Mouse (Mus musculus): ENCODE measurements around the gene Me3.

- TF ChIP-seq CTCF (IDR thresholded peaks at IDR 0.05; ENCODE audit: insufficient read depth, low read depth, low read length) = no peak
- no peak for TF ChIP-seq POLR2A (IDR thresholded peaks at IDR 0.05; ENCODE audit: insufficient read depth, low read depth, low read length)
Observed at GRCm38 (mm10) chr7:89843121-89843520, 210.9 kb downstream of the Me3 start.
